Mouse (Mus musculus) hindbrain, embryonic 12.5 days (tissue): ENCODE data around the gene Akr1c6. TPM values are rescaled to one million over a fixed set of nuclear protein-coding genes. Genes with fewer than 3 reads are reported as not detected.
"Not testable (repeated sequence)": the region's sequence is repeated elsewhere in the genome, so short reads cannot be mapped to it uniquely, and the experiment has no call there.

Experiments used
- ATAC-seq: fragments of 200-750 bp; cut with Nextera tagmentation; 2 replicates; pipeline ENCODE4 v1.8.0; 2017; ENCODE audit warnings: moderate TSS enrichment; ENCODE audit not compliant: low FRiP score
- H3K27ac ChIP-seq: fragments of 300-500 bp; sonication (generic); 2 replicates; pipeline ENCODE4 v1.5.1; 2016; ENCODE audit warnings: mild to moderate bottlenecking
- H3K27me3 ChIP-seq: fragments of 300-500 bp; sonication (generic); 2 replicates; pipeline ENCODE4 v1.6.1; 2016; ENCODE audit warnings: mild to moderate bottlenecking
- H3K36me3 ChIP-seq: fragments of 300-500 bp; sonication (generic); 2 replicates; pipeline ENCODE4 v1.6.1; 2016; ENCODE audit warnings: mild to moderate bottlenecking
- H3K4me1 ChIP-seq: fragments of 300-500 bp; sonication (generic); 2 replicates; pipeline ENCODE4 v1.6.1; 2016
- H3K4me2 ChIP-seq: fragments of 300-500 bp; sonication (generic); replicated peaks from 2 replicates; pipeline ENCODE4 v1.6.1; 2016; ENCODE audit warnings: mild to moderate bottlenecking
- H3K4me3 ChIP-seq: fragments of 300-500 bp; sonication (generic); 2 replicates; pipeline ENCODE4 v1.5.1; 2016; ENCODE audit warnings: mild to moderate bottlenecking
- H3K9ac ChIP-seq: fragments of 300-500 bp; sonication (generic); 2 replicates; pipeline ENCODE4 v1.6.1; 2016; ENCODE audit warnings: mild to moderate bottlenecking, moderate library complexity
- H3K9me3 ChIP-seq: fragments of 300-500 bp; sonication (generic); replicated peaks from 2 replicates; pipeline ENCODE4 v1.6.1; 2016; ENCODE audit warnings: mild to moderate bottlenecking
- WGBS: fragments of 180-500 bp; shearing (Covaris S2); methylation state at CpG from one replicate; pipeline ENCODE4 v1.1.7; 2016; 5-methylcytosine and 5-hydroxymethylcytosine counted together
- polyA plus RNA-seq: library from polyadenylated mRNA; unstranded; fragments of >200 nt; fragmentation: Nextera tagmentation; extraction: Ambion mirVana; gene quantifications from 2 replicates; pipeline ENCODE4 v1.2.1, GENCODE M21; 2016

The Akr1c6 gene
- not detected in 2 replicates for polyA plus RNA-seq

GRCm38 (mm10) chr13:4434006-4434405 is at the start of gene Akr1c6:
TSS of gene Akr1c6 (plus strand) at chr13:4434306.
- Histone ChIP-seq H3K27ac (no peak within 1 kb of the TSS), H3K36me3 (no peaks in the 10 kb centered on the region), H3K27me3 (no peaks in the 10 kb centered on the region), H3K4me1 (no peaks in the 10 kb centered on the region), H3K9me3 (no peaks in the 10 kb centered on the region), H3K4me3 (no peak within 1 kb of the TSS), H3K9ac (no peak within 1 kb of the TSS), H3K4me2 (no peak within 1 kb of the TSS)
- no peak for ATAC-seq

- H3K9ac ChIP-seq, result no peak overlapping the region
- no peak overlapping the region for H3K4me3 ChIP-seq
- 64% methylated on average over 1 of the region's 1 CpGs for WGBS
- ATAC-seq, result no peak
- H3K9me3 ChIP-seq, result no peaks in the 10 kb centered on the region
- no peak overlapping the region for H3K27ac ChIP-seq
- H3K4me1 ChIP-seq, result no peaks in the 10 kb centered on the region
- no peak overlapping the region for H3K4me2 ChIP-seq
- H3K27me3 ChIP-seq, result no peaks in the 10 kb centered on the region
- H3K36me3 ChIP-seq, result no peaks in the 10 kb centered on the region
These were observed 49.2 kb upstream of the Akr1c6 start for GRCm38 (mm10) chr13:4384918-4385317.

DNA sequence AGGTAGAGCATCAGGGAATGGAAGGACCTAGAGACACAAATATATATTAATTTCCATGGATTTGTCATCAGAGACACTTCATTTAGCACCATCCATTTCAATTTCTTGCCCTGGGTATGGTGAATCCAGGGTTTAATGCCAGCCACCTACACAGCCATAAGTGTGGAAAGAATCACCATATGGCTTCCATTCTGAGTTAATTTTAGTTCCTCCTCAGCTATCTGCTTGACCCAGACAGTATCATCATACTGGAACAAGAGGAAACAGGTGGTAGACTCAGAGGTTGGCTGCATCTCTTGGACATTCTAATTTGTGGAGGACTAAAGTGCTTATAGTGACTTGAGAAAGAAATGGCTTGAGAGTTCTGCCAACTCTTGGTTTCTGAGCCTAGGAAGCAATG is 48.6 kb upstream of the Akr1c6 start:
- Histone ChIP-seq H3K4me2 (no peak overlapping the region), H3K9me3 (no peaks in the 10 kb centered on the region), H3K4me3 (no peak overlapping the region), H3K9ac (no peak overlapping the region), H3K36me3 (no peaks in the 10 kb centered on the region), H3K27me3 (no peaks in the 10 kb centered on the region), H3K4me1 (no peaks in the 10 kb centered on the region), H3K27ac (no peak overlapping the region)
- ATAC-seq, result no peak

DNA sequence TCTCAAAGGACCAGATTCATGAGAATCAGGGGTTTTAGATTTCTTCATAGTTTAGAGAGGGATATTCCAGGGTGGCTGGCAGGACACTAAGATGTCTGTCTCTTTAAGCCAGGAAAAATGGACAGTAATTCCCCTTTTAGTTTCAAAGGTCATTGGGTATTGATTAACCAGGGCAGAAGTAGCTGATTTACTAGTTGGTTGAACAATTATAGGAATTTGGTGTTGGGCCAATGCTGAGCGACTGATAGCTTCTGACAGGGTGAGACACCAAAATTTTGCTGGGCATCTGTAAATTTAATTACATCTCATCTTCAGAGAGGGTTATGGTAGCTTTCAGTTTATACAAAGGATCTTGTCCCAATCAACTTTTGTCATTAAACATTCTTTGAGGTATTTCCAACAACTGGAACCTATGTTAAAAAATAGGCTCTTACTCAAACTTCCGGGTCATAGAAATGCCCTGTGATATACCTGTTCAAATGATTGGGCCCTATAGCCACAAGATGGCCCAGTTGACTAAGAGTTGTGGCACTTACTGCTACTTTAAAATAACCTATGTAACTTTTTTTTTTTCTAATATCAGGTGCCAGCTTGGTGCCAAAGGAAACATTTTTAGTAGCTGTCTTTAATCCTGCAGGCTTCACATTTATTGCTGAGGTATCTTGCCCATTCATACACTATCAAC is 45.2 kb upstream of the Akr1c6 start:
- Histone ChIP-seq H3K36me3 (no peaks in the 10 kb centered on the region), H3K4me3 (no peak overlapping the region), H3K27ac (no peak overlapping the region), H3K4me1 (no peaks in the 10 kb centered on the region), H3K9me3 (no peaks in the 10 kb centered on the region), H3K9ac (no peak overlapping the region), H3K4me2 (no peak overlapping the region), H3K27me3 (no peaks in the 10 kb centered on the region)
- ATAC-seq, result no peak
- WGBS, result 85% methylated on average over 2 of the region's 2 CpGs

GRCm38 (mm10) chr13:4400360-4400759 is 33.7 kb upstream of the Akr1c6 start:
- not testable (repeated sequence) for H3K4me3 ChIP-seq, H3K4me2 ChIP-seq, H3K36me3 ChIP-seq, H3K9me3 ChIP-seq, ATAC-seq, H3K27ac ChIP-seq, H3K27me3 ChIP-seq, H3K9ac ChIP-seq, H3K4me1 ChIP-seq
- WGBS, result 84% methylated on average over 1 of the region's 1 CpGs

DNA sequence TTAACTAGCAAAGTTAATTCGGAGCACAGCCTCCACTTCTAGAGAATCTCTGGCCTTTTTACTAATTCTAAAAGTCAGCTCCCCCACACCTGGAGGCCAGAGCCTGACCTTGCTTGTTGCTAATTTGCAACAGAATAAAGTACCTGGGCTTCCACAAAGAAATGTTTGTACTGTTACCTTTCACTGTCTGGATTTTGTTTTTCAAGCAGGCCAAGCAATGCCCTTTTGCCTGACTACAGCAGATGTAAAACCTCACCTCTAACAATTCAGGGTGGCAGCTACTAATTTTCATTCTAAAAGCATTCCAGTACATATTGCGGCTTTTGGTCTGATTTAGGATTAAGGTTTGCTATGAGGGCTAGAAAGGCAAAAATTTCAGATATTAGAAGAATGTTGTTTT is 33.3 kb upstream of the Akr1c6 start:
- no peak overlapping the region for H3K27ac ChIP-seq
- H3K4me1 ChIP-seq, result no peaks in the 10 kb centered on the region
- WGBS, result 93% methylated on average over 2 of the region's 2 CpGs
- H3K4me2 ChIP-seq, result no peak overlapping the region
- H3K27me3 ChIP-seq, result no peaks in the 10 kb centered on the region
- no peak for ATAC-seq
- H3K9ac ChIP-seq, result no peak overlapping the region
- H3K36me3 ChIP-seq, result no peaks in the 10 kb centered on the region
- no peak overlapping the region for H3K4me3 ChIP-seq
- H3K9me3 ChIP-seq, result no peaks in the 10 kb centered on the region

- Histone ChIP-seq H3K4me1 (no peaks in the 10 kb centered on the region), H3K36me3 (no peaks in the 10 kb centered on the region), H3K27ac (no peak overlapping the region), H3K4me3 (no peak overlapping the region), H3K4me2 (no peak overlapping the region), H3K27me3 (no peaks in the 10 kb centered on the region), H3K9ac (no peak overlapping the region), H3K9me3 (no peaks in the 10 kb centered on the region)
- ATAC-seq, result no peak
These were observed 31.9 kb upstream of the Akr1c6 start for GRCm38 (mm10) chr13:4402221-4402620.

DNA sequence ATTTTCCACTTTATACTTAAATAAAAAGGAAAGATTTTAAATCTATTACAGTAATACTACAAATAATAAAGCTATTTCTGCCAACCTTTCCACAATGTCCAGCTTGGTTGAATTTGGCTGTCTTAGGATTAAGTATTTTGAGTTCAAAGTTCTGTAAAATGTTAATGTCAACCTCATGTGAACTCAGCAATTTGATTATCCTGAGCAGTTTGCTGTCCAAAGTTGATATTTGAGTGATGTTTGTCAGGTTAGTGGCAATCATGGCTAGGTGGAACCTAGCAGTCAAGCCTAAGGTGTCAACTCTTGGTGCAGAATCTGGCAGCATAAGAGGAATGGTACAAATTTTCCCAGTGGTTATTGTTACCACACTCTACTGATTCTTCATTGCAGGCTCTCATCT is 29.4 kb upstream of the Akr1c6 start:
- H3K4me2 ChIP-seq, result no peak overlapping the region

GRCm38 (mm10) chr13:4406771-4407170 is 27.3 kb upstream of the Akr1c6 start:
- Histone ChIP-seq H3K27ac (no peak overlapping the region), H3K4me1 (no peaks in the 10 kb centered on the region), H3K4me3 (no peak overlapping the region), H3K36me3 (no peaks in the 10 kb centered on the region), H3K9ac (no peak overlapping the region), H3K4me2 (no peak overlapping the region), H3K27me3 (no peaks in the 10 kb centered on the region), H3K9me3 (no peaks in the 10 kb centered on the region)
- 88% methylated on average over 1 of the region's 1 CpGs for WGBS
- no peak for ATAC-seq

More for the DNA sequence above, 29.4 kb upstream of the Akr1c6 start:
- Histone ChIP-seq H3K27me3 (no peaks in the 10 kb centered on the region), H3K36me3 (no peaks in the 10 kb centered on the region), H3K4me3 (no peak overlapping the region), H3K9me3 (no peaks in the 10 kb centered on the region), H3K4me1 (no peaks in the 10 kb centered on the region), H3K27ac (no peak overlapping the region), H3K9ac (no peak overlapping the region)
- ATAC-seq, result no peak

GRCm38 (mm10) chr13:4428558-4428957 is 5.5 kb upstream of the Akr1c6 start:
- H3K4me2 ChIP-seq, result no peak overlapping the region
- H3K36me3 ChIP-seq, result no peaks in the 10 kb centered on the region
- no peak overlapping the region for H3K27ac ChIP-seq
- no peak overlapping the region for H3K4me3 ChIP-seq
- no peak overlapping the region for H3K9ac ChIP-seq
- 90% methylated on average over 2 of the region's 2 CpGs for WGBS
- no peaks in the 10 kb centered on the region for H3K27me3 ChIP-seq
- H3K9me3 ChIP-seq, result no peaks in the 10 kb centered on the region
- no peaks in the 10 kb centered on the region for H3K4me1 ChIP-seq
- no peak for ATAC-seq

DNA sequence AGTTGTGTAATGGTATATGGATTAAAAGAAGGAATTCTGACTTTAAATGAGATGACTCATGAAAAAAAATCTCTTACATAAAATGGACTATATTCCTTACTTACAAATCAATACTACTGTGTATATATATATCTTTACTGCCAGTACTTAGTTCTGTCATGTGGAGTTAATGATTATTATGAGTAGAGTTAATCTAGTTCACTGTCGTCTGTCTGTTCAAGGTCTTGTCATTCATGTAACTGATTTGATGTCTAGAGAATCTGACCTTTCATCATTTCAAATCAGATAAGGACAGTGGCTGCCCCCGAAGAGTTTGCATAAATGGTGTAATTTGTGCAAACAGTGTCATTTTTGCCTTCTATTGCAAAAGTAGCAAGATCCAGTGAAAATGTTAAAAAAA is 5.1 kb upstream of the Akr1c6 start:
- no peaks in the 10 kb centered on the region for H3K4me1 ChIP-seq
- no peak for ATAC-seq
- no peaks in the 10 kb centered on the region for H3K27me3 ChIP-seq
- H3K27ac ChIP-seq, result no peak overlapping the region
- 80% methylated on average over 2 of the region's 2 CpGs for WGBS
- H3K9ac ChIP-seq, result no peak overlapping the region
- no peak overlapping the region for H3K4me2 ChIP-seq
- no peaks in the 10 kb centered on the region for H3K9me3 ChIP-seq
- H3K36me3 ChIP-seq, result no peaks in the 10 kb centered on the region
- no peak overlapping the region for H3K4me3 ChIP-seq

GRCm38 (mm10) chr13:4431129-4431528 is 3.0 kb upstream of the Akr1c6 start:
- Histone ChIP-seq H3K4me1 (no peaks in the 10 kb centered on the region), H3K27ac (no peak overlapping the region), H3K27me3 (no peaks in the 10 kb centered on the region), H3K4me2 (no peak overlapping the region), H3K36me3 (no peaks in the 10 kb centered on the region), H3K4me3 (no peak overlapping the region), H3K9ac (no peak overlapping the region), H3K9me3 (no peaks in the 10 kb centered on the region)
- ATAC-seq, result no peak
- WGBS, result 78% methylated on average over 1 of the region's 1 CpGs

DNA sequence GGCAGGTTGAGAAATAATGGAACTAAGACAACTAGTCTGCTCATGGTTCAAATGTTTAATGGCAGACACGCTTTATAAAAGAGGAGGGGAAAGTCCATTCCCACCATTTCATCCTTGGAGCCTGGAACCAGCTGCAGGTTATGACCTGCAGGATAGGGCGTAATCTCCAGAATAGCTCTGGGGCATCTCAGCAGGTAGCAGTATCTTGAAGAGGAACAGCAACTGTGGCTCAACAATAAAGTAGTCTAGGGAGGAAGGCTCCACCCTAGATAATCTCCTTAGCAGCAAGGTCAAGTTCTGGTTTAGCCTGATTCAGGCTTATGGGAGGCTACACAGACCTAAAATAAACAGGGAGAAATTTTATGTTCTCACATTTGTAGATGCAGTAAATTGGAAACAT is 31.5 kb downstream of the Akr1c6 start:
- ATAC-seq, result no peak
- WGBS, result 90% methylated on average over 2 of the region's 2 CpGs
- no peak overlapping the region for H3K4me2 ChIP-seq
- no peak overlapping the region for H3K4me3 ChIP-seq
- no peak overlapping the region for H3K27ac ChIP-seq
- H3K9me3 ChIP-seq, result no peaks in the 10 kb centered on the region
- no peaks in the 10 kb centered on the region for H3K27me3 ChIP-seq
- no peaks in the 10 kb centered on the region for H3K4me1 ChIP-seq
- H3K9ac ChIP-seq, result no peak overlapping the region
- H3K36me3 ChIP-seq, result no peaks in the 10 kb centered on the region
